Mouse (Mus musculus) liver, postnatal 0 days (tissue): Measurements from ENCODE around the gene Glb1. TPM values are rescaled to one million over a fixed set of nuclear protein-coding genes. Genes with fewer than 3 reads are reported as not detected.

Experiments
- ATAC-seq: fragments of 200-750 bp; cut with Nextera tagmentation; 2 replicates; pipeline ENCODE4 v1.8.0; 2017; ENCODE audit warnings: mild to moderate bottlenecking, moderate library complexity
- DNase-seq: peaks from one replicate; pipeline ENCODE4 v3.0.0-alpha.2; 2016
- H3K27ac ChIP-seq: fragments of 300-500 bp; sonication (generic); 2 replicates; pipeline ENCODE4 v1.5.1; 2014; ENCODE audit warnings: antibody characterized with exemption, moderate library complexity, mild to moderate bottlenecking, low read depth
- H3K27me3 ChIP-seq: fragments of 300-500 bp; sonication (generic); 2 replicates; pipeline ENCODE4 v1.6.1; 2014; ENCODE audit warnings: low read length, control low read depth, mixed read lengths; ENCODE audit not compliant: insufficient read depth
- H3K36me3 ChIP-seq: fragments of 300-500 bp; sonication (generic); replicated peaks from 2 replicates; pipeline ENCODE4 v1.6.1; 2014; ENCODE audit warnings: mild to moderate bottlenecking, control low read depth, low read length, moderate library complexity, mixed read lengths; ENCODE audit not compliant: insufficient read depth
- H3K4me1 ChIP-seq: fragments of 300-500 bp; sonication (generic); 2 replicates; pipeline ENCODE4 v1.6.1; 2014; ENCODE audit warnings: antibody characterized with exemption, mild to moderate bottlenecking, control low read depth; ENCODE audit not compliant: insufficient read depth
- H3K4me2 ChIP-seq: fragments of 300-500 bp; sonication (generic); 2 replicates; pipeline ENCODE4 v1.6.1; 2014; ENCODE audit warnings: low read depth, mild to moderate bottlenecking, low read length, moderate library complexity, mixed read lengths
- H3K4me3 ChIP-seq: fragments of 300-500 bp; sonication (generic); 2 replicates; pipeline ENCODE4 v1.5.1; 2014; ENCODE audit warnings: low read depth, low read length
- H3K9ac ChIP-seq: fragments of 300-500 bp; sonication (generic); replicated peaks from 2 replicates; pipeline ENCODE4 v1.6.1; 2014; ENCODE audit warnings: mild to moderate bottlenecking, moderate library complexity
- H3K9me3 ChIP-seq: fragments of 300-500 bp; sonication (generic); 2 replicates; pipeline ENCODE4 v1.6.1; 2016; ENCODE audit warnings: mild to moderate bottlenecking, control low read depth, low read length, mixed read lengths
- CTCF ChIP-seq: sonication (generic); IDR thresholded peaks from 2 replicates; pipeline ENCODE4 v1.5.1; 2016; ENCODE audit warnings: antibody characterized with exemption, low read depth
- EP300 ChIP-seq: IDR thresholded peaks from 2 replicates; pipeline ENCODE4 v1.6.1; 2016; ENCODE audit warnings: antibody characterized with exemption, low read depth, mild to moderate bottlenecking
- WGBS: fragments of 180-500 bp; shearing (Covaris S2); extraction: QIAGEN DNeasy Blood & Tissue Kit; methylation state at CpG from one replicate; pipeline ENCODE4 v1.1.7; 2014; ENCODE audit not compliant: insufficient replicate concordance; 5-methylcytosine and 5-hydroxymethylcytosine counted together
- polyA plus RNA-seq: library from polyadenylated mRNA; unstranded; fragments of >200 nt; fragmentation: Nextera tagmentation; extraction: Ambion mirVana; gene quantifications from 2 replicates; pipeline ENCODE4 v1.2.1, GENCODE M21; 2015

Gene Glb1
- polyA plus RNA-seq, 1 experiment from 2014 or later = 10.3 TPM

DNA sequence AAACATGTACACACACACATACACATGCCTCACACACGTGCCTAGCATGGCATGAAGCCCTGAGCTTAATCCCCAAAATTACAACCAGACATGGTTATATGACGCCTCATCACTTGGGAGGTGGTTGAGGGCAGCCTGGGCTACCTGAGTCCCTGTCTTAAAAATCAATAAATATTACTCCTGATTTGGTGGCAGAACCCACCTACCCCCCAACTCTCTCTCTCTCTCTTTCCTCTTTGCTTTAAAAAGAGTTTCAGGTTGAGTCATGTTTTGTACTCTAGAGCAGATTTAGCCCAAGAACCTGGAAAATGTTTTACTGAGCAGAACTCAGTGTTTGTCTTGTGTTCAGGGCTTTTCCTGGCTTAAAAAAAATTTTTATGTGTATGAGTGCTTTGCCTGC lies 54.5 kb downstream of the Glb1 start:
- no peaks in the 10 kb centered on the region for H3K9me3 ChIP-seq
- TF ChIP-seq CTCF = no peak
- TF ChIP-seq EP300 = no peak
- WGBS = 81% methylated on average over 2 of the region's 2 CpGs
- no peak overlapping the region for H3K9ac ChIP-seq
- H3K4me2 ChIP-seq = no peak overlapping the region
- ATAC-seq (no peak), DNase-seq (no peak)
- H3K4me1 ChIP-seq = no peaks in the 10 kb centered on the region
- no peaks in the 10 kb centered on the region for H3K27me3 ChIP-seq
- H3K27ac ChIP-seq = no peak overlapping the region
- peaks cover 6% of the 10 kb centered on the region for H3K36me3 ChIP-seq
- no peak overlapping the region for H3K4me3 ChIP-seq

DNA sequence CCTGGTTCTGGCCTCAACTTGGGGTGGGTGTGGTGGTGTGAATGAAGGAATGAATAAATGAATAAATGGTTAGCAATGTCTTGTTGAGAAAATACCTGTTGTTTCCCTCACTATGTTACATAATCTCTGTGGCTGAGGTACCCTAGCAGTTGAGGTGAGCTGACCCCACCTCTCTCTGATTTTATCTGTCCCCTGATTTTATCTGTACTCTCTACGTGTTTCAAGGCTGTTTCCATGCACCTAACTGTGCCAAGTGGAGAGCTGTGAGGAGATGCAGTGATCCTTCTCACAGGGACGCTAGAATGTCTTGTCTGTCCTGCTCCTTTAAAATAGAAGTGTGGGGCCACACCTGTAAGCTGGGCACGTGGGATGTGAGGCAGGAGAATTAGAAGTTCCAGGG lies 57.6 kb downstream of the Glb1 start:
- H3K9ac ChIP-seq = no peak overlapping the region
- H3K4me2 ChIP-seq = no peak overlapping the region
- no peak overlapping the region for H3K4me3 ChIP-seq
- no peaks in the 10 kb centered on the region for H3K9me3 ChIP-seq
- peaks cover 6% of the 10 kb centered on the region for H3K36me3 ChIP-seq
- 66% methylated on average over 3 of the region's 3 CpGs for WGBS
- no peaks in the 10 kb centered on the region for H3K4me1 ChIP-seq
- ATAC-seq (no peak), DNase-seq (no peak)
- no peak overlapping the region for H3K27ac ChIP-seq
- no peak for TF ChIP-seq EP300
- no peak for TF ChIP-seq CTCF
- no peaks in the 10 kb centered on the region for H3K27me3 ChIP-seq

DNA sequence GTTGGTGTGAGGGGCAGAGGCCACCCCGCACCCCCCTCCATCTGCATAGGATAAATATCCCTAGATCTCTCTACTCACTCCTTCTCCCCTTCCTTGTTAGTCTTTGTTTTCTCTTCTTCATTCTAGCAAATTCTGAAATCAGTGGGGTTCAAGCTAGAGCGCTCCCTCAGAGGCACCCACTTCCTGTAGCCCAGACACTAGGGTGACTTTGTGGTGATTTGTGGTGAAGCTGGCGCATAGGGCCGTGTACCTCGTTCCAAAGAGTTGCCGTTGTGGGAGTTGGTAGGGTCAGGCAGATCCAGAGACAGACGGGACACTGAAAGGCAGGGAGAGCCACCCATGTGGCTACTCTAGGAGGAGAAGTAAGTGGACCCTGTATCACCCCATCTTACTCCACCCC lies 61.7 kb downstream of the Glb1 start:
- Histone ChIP-seq H3K36me3 (peaks cover 19% of the 10 kb centered on the region), H3K9me3 (no peaks in the 10 kb centered on the region), H3K4me2 (no peak overlapping the region), H3K27ac (no peak overlapping the region), H3K9ac (no peak overlapping the region), H3K4me1 (no peaks in the 10 kb centered on the region), H3K27me3 (no peaks in the 10 kb centered on the region), H3K4me3 (no peak overlapping the region)
- no peak for TF ChIP-seq EP300
- TF ChIP-seq CTCF = no peak
- WGBS = 81% methylated on average over 7 of the region's 7 CpGs
- no peak for ATAC-seq
- DNase-seq = no peak

DNA sequence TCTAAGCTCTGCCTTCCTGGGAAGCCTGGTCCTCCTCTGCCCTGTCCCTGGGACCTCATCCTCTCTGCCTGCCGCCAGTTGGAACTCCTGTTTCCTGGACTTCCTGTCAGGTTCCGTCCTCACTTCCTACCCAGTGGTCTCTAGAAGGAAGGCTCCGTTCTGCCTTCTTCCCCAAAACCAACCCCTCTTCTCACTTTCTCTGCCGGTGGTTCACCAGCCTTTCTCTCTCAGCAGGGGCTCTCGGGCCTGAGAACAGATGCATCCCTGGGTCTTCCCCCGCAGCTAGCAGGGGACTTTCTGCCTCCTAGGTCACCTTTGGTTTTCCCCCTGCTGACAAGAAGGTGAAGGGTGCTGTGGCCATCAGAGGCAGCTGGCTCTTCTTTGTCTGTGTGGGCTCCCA lies 64.6 kb downstream of the Glb1 start:
- Histone ChIP-seq H3K36me3 (peaks cover 19% of the 10 kb centered on the region), H3K4me2 (no peak overlapping the region), H3K9me3 (no peaks in the 10 kb centered on the region), H3K27ac (no peak overlapping the region), H3K27me3 (no peaks in the 10 kb centered on the region), H3K9ac (no peak overlapping the region), H3K4me1 (no peaks in the 10 kb centered on the region), H3K4me3 (no peak overlapping the region)
- TF ChIP-seq CTCF = no peak
- no peak for TF ChIP-seq EP300
- 60% methylated on average over 6 of the region's 6 CpGs for WGBS
- no peak for DNase-seq
- no peak for ATAC-seq

DNA sequence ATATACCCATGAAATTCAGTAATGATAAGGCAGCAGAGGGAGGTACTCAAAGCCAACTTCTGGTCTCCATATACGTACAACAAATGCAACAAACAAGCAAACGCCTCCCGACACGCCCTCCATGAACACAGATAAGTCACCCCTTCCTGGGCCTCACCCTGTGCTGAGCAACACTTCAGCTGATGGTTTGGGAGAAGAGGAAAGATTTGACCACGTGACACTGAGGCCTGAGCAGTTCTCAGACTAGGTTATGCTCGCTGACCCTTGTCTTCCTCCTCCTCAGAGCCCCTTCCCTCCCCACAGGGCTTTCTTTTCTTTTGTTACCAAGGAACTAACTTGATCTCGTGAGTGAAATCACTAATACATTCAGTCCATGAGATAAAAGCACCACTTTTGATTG lies 66.0 kb downstream of the Glb1 start:
- TF ChIP-seq CTCF (no peak), EP300 (no peak)
- 61% methylated on average over 7 of the region's 7 CpGs for WGBS
- ATAC-seq (no peak), DNase-seq (no peak)
- H3K27ac ChIP-seq = no peak overlapping the region
- no peak overlapping the region for H3K4me2 ChIP-seq
- no peaks in the 10 kb centered on the region for H3K4me1 ChIP-seq
- H3K27me3 ChIP-seq = no peaks in the 10 kb centered on the region
- H3K36me3 ChIP-seq = peaks cover 19% of the 10 kb centered on the region
- H3K4me3 ChIP-seq = no peak overlapping the region
- H3K9me3 ChIP-seq = no peaks in the 10 kb centered on the region
- no peak overlapping the region for H3K9ac ChIP-seq

DNA sequence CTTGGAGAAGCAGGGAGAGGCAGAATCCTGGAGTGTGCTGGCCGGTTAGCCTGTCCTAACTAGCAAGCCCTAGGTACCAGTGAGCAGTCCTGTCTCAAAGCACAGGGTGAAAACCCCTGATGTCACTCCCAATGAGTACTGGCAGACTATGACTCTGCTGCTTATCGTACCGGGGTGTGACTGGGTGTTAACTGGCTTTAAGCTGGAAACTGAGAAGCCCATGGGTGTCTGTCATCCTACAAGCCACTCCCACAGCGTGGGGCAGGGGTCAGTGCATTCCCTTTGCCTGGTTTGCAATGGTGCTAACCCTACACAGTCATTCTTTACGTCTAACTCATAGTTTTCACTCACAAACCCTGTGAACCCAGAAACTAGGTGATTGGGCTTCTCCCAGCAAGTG lies 67.3 kb downstream of the Glb1 start:
- Histone ChIP-seq H3K9me3 (no peaks in the 10 kb centered on the region), H3K4me1 (no peaks in the 10 kb centered on the region), H3K36me3 (peaks cover 19% of the 10 kb centered on the region), H3K4me2 (no peak overlapping the region), H3K27me3 (no peaks in the 10 kb centered on the region), H3K4me3 (no peak overlapping the region), H3K27ac (no peak overlapping the region), H3K9ac (no peak overlapping the region)
- ATAC-seq (no peak), DNase-seq (no peak)
- TF ChIP-seq CTCF (no peak), EP300 (no peak)
- 83% methylated on average over 5 of the region's 5 CpGs for WGBS

DNA sequence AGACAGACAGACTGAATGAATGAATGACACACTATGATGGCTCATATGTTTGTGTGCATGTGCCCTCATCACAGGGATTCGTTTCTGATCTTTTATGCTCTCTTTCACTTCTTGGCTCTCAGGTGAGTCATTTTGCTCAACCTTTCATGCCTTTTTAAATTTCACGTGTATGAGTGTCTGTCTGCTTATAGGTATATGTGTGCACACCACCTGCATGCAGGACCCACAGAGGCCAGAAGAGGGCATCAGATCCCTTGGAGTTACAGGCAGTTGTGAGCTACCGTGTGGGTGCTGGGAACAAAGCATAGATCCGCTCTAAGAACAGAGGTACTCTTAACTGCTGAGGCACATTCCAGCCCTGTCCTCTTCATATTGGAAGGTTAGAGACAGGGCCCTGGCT lies 67.8 kb downstream of the Glb1 start:
- no peaks in the 10 kb centered on the region for H3K27me3 ChIP-seq
- peak; percentile 18; the same call in 1 of the 2 replicates for TF ChIP-seq CTCF
- no peak for TF ChIP-seq EP300
- 87% methylated on average over 4 of the region's 4 CpGs for WGBS
- peaks cover 19% of the 10 kb centered on the region for H3K36me3 ChIP-seq
- no peak for ATAC-seq
- no peak overlapping the region for H3K4me3 ChIP-seq
- DNase-seq = no peak
- H3K27ac ChIP-seq = no peak overlapping the region
- no peaks in the 10 kb centered on the region for H3K4me1 ChIP-seq
- no peak overlapping the region for H3K4me2 ChIP-seq
- H3K9me3 ChIP-seq = no peaks in the 10 kb centered on the region
- H3K9ac ChIP-seq = no peak overlapping the region
